Mouse (Mus musculus): ENCODE results near the gene Ubxn2a.

DNA sequence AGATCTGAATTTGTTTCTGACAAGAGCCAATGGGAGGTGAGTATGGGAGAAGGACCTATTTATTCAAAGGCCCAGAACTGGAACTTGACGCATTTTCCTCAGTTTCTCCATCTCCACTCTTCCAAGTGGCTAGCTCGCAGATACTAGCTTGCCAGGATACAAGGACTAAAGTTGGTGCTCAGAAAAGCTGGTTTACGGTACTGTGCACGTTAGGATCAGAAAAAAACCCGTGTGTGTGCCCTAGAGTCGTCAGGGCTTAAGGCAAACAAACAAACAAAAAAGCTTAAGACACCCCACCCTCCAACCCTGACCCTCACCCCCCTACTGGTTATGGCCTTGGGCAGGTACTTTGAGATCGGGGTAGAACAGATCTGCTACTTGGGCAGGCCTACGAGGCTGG is 65.0 kb downstream of the Ubxn2a start:
- TF ChIP-seq CTCF (IDR thresholded peaks at IDR 0.05; ENCODE audit: low read depth): no peak
- no peak for TF ChIP-seq EP300 (IDR thresholded peaks at IDR 0.05; ENCODE audit: low read depth)
